Mouse (Mus musculus) adrenal gland, postnatal 36 days (tissue): ENCODE results near the gene Cldn20. TPM values are rescaled to one million over a fixed set of nuclear protein-coding genes. Genes with fewer than 3 reads are reported as not detected.

ENCODE experiments used
- DNase-seq, 2 experiments: peaks; one replicate each; pipeline ENCODE4 v3.0.0; 2021; ENCODE audit warnings: mixed read lengths in 1 of 2
- total RNA-seq, 2 experiments: library from RNA; stranded (reverse); gene quantifications; 2 replicates each; pipeline ENCODE4 v1.2.3; 2021

Gene Cldn20
- total RNA-seq, 2 experiments from 2014 or later, result 1.4 TPM; not detected in 1

GRCm38 (mm10) chr17:3529523-3529922 is 2.8 kb upstream of the Cldn20 start:
- DNase-seq, result no peak

GRCm38 (mm10) chr17:3530549-3530948 is 1.8 kb upstream of the Cldn20 start:
- no peak for DNase-seq

GRCm38 (mm10) chr17:3531641-3532040 is 713 bp upstream of the Cldn20 start:
- no peak for DNase-seq

- DNase-seq, result no peak
Measured at GRCm38 (mm10) chr17:3533425-3533824, 1.1 kb downstream of the Cldn20 start.

GRCm38 (mm10) chr17:3540304-3540703 is 8.0 kb downstream of the Cldn20 start:
- no peak for DNase-seq

GRCm38 (mm10) chr17:3541033-3541432 is 8.7 kb downstream of the Cldn20 start:
- no peak for DNase-seq

GRCm38 (mm10) chr17:3547725-3548124 is 15.4 kb downstream of the Cldn20 start:
- no peak for DNase-seq

- no peak for DNase-seq
Measured at GRCm38 (mm10) chr17:3556251-3556650, 23.9 kb downstream of the Cldn20 start.

- DNase-seq, result peak; percentile 98
Measured at GRCm38 (mm10) chr17:3557331-3558311, 25.3 kb downstream of the Cldn20 start, which contains the start of gene Tfb1m. Tfb1m (minus strand) TSS chr17:3557781.

- DNase-seq, result peak; percentile 26 to 31
Measured at GRCm38 (mm10) chr17:3558356-3558870, 26.1 kb downstream of the Cldn20 start.

GRCm38 (mm10) chr17:3560534-3560933 is 28.2 kb downstream of the Cldn20 start:
- no peak for DNase-seq

- peak in 1 of 2 experiments; percentile 11 for DNase-seq
Measured at GRCm38 (mm10) chr17:3562405-3562804, 30.1 kb downstream of the Cldn20 start.

- DNase-seq, result peak; percentile 79 to 83
Measured at GRCm38 (mm10) chr17:3570876-3571275, 38.5 kb downstream of the Cldn20 start.

Other genes starting within 250 kb of the Cldn20 start
- gene Tiam2, start 206.0 kb upstream of the Cldn20 start, total RNA-seq, result 10 to 100 TPM; 16.2 to 42.9 TPM
- 10 to 100 TPM; 10.5 to 16.1 TPM for gene Tfb1m, start 25.2 kb downstream of the Cldn20 start, total RNA-seq
- gene Nox3, start 163.7 kb downstream of the Cldn20 start, total RNA-seq, result not detected